Mouse (Mus musculus) embryo, embryonic 10.5 days (tissue): ENCODE measurements around the gene Psmd13.
"Not testable (repeated sequence)": the region's sequence is repeated elsewhere in the genome, so short reads cannot be mapped to it uniquely, and the experiment has no call there.

ENCODE experiments used
- DNase-seq: peaks from one replicate; pipeline ENCODE4 v3.0.0-alpha.2; 2015; ENCODE audit warnings: low spot score

The Psmd13 gene

DNA sequence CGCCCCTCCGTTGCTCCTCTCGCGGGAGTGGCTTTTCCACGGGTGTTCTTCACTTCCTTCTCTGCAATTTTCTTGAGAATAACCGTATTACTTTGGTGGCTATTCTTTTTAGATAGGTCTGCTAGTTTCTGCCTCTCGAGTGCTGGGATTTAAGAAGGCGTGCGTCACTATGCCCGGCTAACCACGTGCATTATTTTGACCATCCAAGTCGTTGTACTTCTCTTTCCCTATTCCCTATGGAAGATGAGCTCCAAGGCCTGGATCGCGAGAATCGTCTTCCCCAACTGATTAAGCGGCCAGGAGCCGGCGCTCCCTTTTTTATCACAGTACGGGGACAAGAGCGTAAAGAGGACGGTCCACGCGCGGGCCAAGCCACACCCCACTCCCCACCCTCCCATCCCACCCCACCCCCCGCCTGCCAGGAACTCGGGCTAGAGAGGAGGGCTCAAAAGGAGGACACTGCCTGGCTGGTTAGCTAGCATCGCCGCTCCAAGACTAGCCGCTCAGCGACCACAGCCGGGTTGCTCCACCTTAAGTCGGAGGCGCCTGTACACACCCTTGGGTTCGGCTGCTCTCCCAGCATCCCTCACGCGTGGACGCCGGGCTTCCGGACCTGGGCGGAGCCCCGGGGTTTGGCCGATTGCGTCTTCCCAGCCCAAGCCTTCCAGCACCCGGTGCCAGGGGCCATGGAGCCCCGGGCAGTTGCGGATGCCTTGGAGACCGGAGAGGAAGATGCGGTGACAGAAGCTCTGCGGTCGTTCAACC, 24.8 kb upstream of the Psmd13 start, which contains the start of gene Ric8a:
Ric8a (plus strand) TSS at position 173 of the 765 bp plus-strand sequence.
- peak; percentile 81 for DNase-seq

DNA sequence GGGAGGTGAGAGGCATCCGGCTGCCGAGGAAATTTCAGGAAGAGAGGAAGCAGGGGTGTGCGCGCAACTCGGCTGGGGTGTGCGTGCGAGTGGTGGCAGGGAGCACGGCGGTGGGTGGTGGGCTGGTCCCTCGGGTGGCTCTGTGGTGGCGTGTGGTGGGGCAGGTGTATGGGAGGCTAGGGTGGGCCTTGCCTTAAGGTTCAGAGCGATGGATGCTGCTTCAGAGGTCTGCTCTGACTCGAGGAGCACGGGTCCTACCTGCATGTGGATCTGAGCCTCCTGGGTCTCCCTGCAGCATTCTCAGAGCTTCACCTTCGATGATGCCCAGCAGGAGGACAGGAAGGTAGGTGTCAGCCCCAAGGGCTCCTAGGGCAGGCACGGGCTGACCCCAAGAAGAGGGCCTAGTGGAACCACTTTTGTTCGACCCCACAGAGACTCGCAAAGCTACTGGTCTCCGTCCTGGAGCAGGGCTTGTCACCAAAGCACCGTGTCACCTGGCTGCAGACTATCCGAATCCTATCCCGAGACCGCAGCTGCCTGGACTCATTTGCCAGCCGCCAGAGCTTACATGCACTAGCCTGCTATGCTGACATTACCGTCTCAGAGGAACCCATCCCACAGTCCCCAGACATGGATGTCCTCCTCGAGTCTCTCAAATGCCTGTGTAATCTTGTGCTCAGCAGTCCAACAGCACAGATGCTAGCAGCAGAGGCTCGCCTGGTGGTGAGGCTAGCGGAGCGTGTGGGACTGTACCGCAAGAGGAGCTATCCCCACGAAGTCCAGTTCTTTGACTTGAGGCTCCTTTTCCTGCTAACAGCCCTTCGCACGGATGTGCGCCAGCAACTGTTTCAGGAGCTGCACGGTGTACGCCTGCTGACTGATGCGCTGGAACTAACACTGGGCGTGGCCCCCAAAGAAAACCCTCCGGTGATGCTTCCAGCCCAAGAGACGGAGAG, 23.9 kb upstream of the Psmd13 start, which contains the start of gene Bet1l:
Bet1l (minus strand) TSS at position 28 of the 956 bp plus-strand sequence.
- DNase-seq: peak; percentile 12

- DNase-seq: no peak
These were observed 23.0 kb upstream of the Psmd13 start for GRCm38 (mm10) chr7:140858746-140859145.

GRCm38 (mm10) chr7:140859997-140860396, 21.8 kb upstream of the Psmd13 start:
- DNase-seq: no peak

GRCm38 (mm10) chr7:140860728-140861127, 21.0 kb upstream of the Psmd13 start:
- DNase-seq: no peak

DNA sequence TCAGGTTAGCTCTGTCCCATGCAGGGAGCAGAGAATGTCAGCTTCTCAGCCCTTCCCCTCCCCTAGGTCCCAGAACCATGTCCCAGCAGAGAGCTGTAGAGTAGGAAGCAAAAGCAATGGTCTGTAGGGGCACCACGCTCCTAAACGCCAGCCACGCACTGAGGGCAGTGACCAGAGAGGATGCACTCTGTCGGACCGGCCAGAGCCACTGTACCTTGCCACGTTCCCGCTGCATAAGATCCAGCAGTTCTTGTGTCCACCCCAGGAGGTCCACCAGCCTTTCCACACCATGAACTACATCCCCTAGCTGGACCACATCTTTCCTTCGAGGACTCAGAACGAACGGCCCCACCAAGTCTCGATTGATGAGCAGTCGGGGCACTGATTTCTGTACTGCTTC, 17.0 kb upstream of the Psmd13 start:
- DNase-seq: no peak

- no peak for DNase-seq
These were observed 7.5 kb upstream of the Psmd13 start for GRCm38 (mm10) chr7:140874224-140874623.

GRCm38 (mm10) chr7:140877364-140877763, 4.4 kb upstream of the Psmd13 start:
- no peak for DNase-seq

- DNase-seq: no peak
These were observed 2.4 kb upstream of the Psmd13 start for GRCm38 (mm10) chr7:140879355-140879754.

- no peak for DNase-seq
These were observed 1.3 kb upstream of the Psmd13 start for GRCm38 (mm10) chr7:140880419-140880818.

- no peak for DNase-seq
These were observed 778 bp upstream of the Psmd13 start for GRCm38 (mm10) chr7:140880865-140881515.

DNA sequence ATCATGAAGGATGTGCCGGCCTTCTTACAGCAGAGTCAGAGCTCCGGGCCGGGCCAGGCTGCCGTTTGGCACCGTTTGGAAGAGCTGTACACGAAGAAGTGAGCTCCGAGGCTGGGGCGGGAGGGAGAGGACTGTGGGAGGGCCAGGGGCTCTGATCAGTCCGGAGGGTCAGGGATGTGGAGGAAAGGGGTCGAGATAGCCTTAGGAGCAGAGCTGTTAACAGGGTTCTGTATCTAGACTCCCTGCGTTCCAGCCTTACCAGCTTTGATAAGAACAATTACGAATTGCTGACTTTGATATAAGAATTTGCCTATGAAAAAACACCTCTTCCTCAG, 668 bp downstream of the Psmd13 start:
- DNase-seq: no peak

DNA sequence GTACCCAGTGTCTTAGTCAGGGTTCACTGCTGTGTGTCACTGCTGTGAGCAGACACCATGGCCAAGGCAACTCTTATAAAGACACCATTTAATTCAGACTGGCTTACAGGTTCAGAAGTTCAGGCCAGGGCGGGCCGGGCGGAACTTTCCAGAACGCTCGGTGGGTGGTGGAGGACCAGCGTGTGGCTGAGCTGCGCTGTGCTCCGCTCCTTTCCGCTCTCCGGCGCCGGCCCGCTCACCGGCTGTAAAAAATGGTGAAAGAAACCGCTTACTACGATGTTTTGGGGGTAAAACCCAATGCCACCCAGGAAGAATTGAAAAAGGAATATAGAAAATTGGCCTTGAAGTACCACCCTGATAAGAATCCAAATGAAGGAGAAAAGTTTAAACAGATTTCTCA, 8.9 kb downstream of the Psmd13 start:
- DNase-seq: not testable (repeated sequence)

DNA sequence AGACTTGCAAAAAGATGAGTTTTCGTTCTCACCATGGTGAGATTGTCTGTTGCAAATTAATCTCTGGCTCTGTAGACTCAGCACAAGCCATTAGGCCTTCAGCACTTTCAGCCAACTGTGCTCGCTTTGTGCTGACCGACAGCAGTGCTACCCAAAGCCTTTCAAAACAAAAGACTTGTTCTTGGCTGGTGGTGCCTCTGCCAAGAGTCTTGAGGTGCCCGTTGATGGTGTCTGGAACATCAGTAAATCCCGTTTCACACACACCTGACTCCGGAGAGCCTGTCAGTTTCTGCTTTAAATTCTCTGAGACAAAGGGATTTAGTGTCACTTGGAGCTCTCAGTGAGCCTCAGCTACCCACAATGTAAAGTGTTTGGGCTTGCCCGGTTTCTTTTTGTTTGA, 12.3 kb downstream of the Psmd13 start:
- DNase-seq: no peak

- DNase-seq: no peak
These were observed 12.8 kb downstream of the Psmd13 start for GRCm38 (mm10) chr7:140894611-140895010.

GRCm38 (mm10) chr7:140897863-140898262, 16.1 kb downstream of the Psmd13 start:
- DNase-seq: no peak

DNA sequence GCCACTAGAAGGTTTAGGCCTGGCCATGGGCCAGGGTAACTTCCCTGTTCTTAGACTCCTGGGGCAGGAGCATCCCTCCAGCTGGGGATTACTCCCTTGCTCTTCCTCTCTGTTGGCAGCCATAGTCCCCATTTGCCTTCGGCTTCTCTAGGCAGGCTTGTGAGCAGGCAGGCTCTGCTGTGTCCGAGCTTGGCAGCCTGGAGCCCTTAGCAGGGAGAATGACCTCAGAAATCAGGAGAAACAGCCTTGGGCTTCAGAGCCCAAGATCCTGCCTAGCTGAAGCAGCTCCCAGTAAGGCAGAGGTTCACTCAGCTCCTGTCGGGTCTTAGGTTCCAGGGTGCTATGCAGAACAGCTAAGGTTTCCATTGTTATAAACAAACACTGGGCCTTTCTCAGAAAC, 17.4 kb downstream of the Psmd13 start:
- no peak for DNase-seq

GRCm38 (mm10) chr7:140900220-140900619, 18.5 kb downstream of the Psmd13 start, which contains the start of gene Cox8b:
Gene Cox8b (minus strand): TSS chr7:140900446.
- no peak for DNase-seq

GRCm38 (mm10) chr7:140902036-140902875, 20.5 kb downstream of the Psmd13 start:
- no peak for DNase-seq

- DNase-seq: peak; percentile 89
These were observed 21.4 kb downstream of the Psmd13 start for GRCm38 (mm10) chr7:140903212-140903611.

DNA sequence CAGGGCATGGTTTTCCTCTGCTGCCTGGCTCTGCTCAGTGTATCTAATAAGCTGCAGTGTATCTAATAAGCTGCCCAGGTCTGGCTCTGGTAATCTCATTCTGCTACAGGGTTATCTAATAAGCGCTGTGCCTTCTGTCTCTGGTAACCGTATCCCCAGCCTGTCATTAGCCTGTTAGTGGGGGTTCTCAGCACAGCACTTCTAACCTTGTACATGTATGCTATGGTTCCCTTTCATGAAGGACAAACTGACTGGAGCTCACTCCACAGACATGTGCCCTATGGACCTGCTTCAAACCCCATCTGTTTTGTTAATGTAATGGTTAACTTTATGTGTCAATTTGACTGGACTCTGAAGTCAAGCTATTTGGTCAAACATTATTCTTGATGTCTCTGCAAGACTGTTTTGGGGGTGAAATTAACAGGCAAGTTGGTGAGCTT, 23.9 kb downstream of the Psmd13 start:
- DNase-seq: no peak
